Mouse (Mus musculus) E14TG2a.4 (cell line): ENCODE results near the gene Iba57.
"Not testable (repeated sequence)": the region's sequence is repeated elsewhere in the genome, so short reads cannot be mapped to it uniquely, and the experiment has no call there.

Experiments used
- H3K27me3 ChIP-seq: 2 replicates; pipeline ENCODE4 v1.6.1; 2014; ENCODE audit warnings: low read length, control low read depth; ENCODE audit not compliant: insufficient read depth
- H3K36me3 ChIP-seq: 2 replicates; pipeline ENCODE4 v1.6.1; 2014; ENCODE audit warnings: low read length, control low read depth; ENCODE audit not compliant: insufficient read depth
- H3K4me1 ChIP-seq: replicated peaks from 2 replicates; pipeline ENCODE4 v1.6.1; 2014; ENCODE audit warnings: low read depth, low read length, control low read depth
- H3K4me3 ChIP-seq: replicated peaks from 2 replicates; pipeline ENCODE4 v1.5.1; 2014; ENCODE audit warnings: mild to moderate bottlenecking, low read length
- H3K9me3 ChIP-seq: 2 replicates; pipeline ENCODE4 v1.6.1; 2014; ENCODE audit warnings: low read length, control low read depth
- CTCF ChIP-seq: conservative IDR thresholded peaks from 2 replicates; pipeline ENCODE4 v1.5.1; 2014; ENCODE audit warnings: low read length
- NANOG ChIP-seq: IDR thresholded peaks from 2 replicates; pipeline ENCODE4 v1.6.1; 2014; ENCODE audit warnings: borderline replicate concordance, low read length, mixed read lengths
- POU5F1 ChIP-seq: IDR thresholded peaks from 2 replicates; pipeline ENCODE4 v1.6.1; 2014; ENCODE audit warnings: low read length, borderline replicate concordance

Iba57 gene

GRCm38 (mm10) chr11:59163255-59164236 is at the start of gene Iba57:
TSS of gene Iba57 (minus strand) at chr11:59163739.
- no peak for TF ChIP-seq CTCF
- no peak for TF ChIP-seq POU5F1
- no peak for TF ChIP-seq NANOG
- H3K27me3 ChIP-seq, result no peaks in the 10 kb centered on the region
- H3K4me3 ChIP-seq, result peak within 1 kb of the TSS; percentile 87
- H3K36me3 ChIP-seq, result no peaks in the 10 kb centered on the region
- no peaks in the 10 kb centered on the region for H3K9me3 ChIP-seq
- peaks cover 44% of the 10 kb centered on the region for H3K4me1 ChIP-seq

- H3K4me1 ChIP-seq, result peaks cover 78% of the 10 kb centered on the region
- H3K4me3 ChIP-seq, result no peak overlapping the region
- H3K9me3 ChIP-seq, result no peaks in the 10 kb centered on the region
- H3K27me3 ChIP-seq, result no peaks in the 10 kb centered on the region
- no peak for TF ChIP-seq NANOG
- TF ChIP-seq POU5F1, result no peak
- no peak for TF ChIP-seq CTCF
- peaks cover 83% of the 10 kb centered on the region for H3K36me3 ChIP-seq
Observed at GRCm38 (mm10) chr11:59212892-59213494, 49.5 kb upstream of the Iba57 start.

GRCm38 (mm10) chr11:59212320-59212719 is 48.8 kb upstream of the Iba57 start:
- not testable (repeated sequence) for H3K4me3 ChIP-seq, H3K9me3 ChIP-seq, H3K27me3 ChIP-seq
- Histone ChIP-seq H3K4me1 (peaks cover 77% of the 10 kb centered on the region), H3K36me3 (peaks cover 78% of the 10 kb centered on the region)

GRCm38 (mm10) chr11:59211561-59211960 is 48.0 kb upstream of the Iba57 start:
- H3K4me3 ChIP-seq, H3K27me3 ChIP-seq, H3K9me3 ChIP-seq: not testable (repeated sequence)
- H3K4me1 ChIP-seq, result peaks cover 69% of the 10 kb centered on the region
- H3K36me3 ChIP-seq, result peaks cover 84% of the 10 kb centered on the region

GRCm38 (mm10) chr11:59210020-59210419 is 46.5 kb upstream of the Iba57 start:
- Histone ChIP-seq H3K4me3 (peak overlapping the region; percentile 94; the same call in 1 of the 2 replicates), H3K36me3 (peaks cover 84% of the 10 kb centered on the region), H3K27me3 (no peaks in the 10 kb centered on the region), H3K4me1 (peaks cover 55% of the 10 kb centered on the region), H3K9me3 (no peaks in the 10 kb centered on the region)
- no peak for TF ChIP-seq CTCF
- TF ChIP-seq POU5F1, result no peak
- no peak for TF ChIP-seq NANOG

GRCm38 (mm10) chr11:59209580-59209979 is 46.0 kb upstream of the Iba57 start:
- no peaks in the 10 kb centered on the region for H3K9me3 ChIP-seq
- no peaks in the 10 kb centered on the region for H3K27me3 ChIP-seq
- H3K4me1 ChIP-seq, result peaks cover 52% of the 10 kb centered on the region
- no peak for TF ChIP-seq POU5F1
- TF ChIP-seq NANOG, result no peak
- no peak for TF ChIP-seq CTCF
- H3K36me3 ChIP-seq, result peaks cover 84% of the 10 kb centered on the region
- H3K4me3 ChIP-seq, result peak overlapping the region; percentile 94

GRCm38 (mm10) chr11:59209003-59209441 is 45.5 kb upstream of the Iba57 start:
- TF ChIP-seq CTCF (peak; percentile 21; the same call in 1 of the 2 replicates), NANOG (no peak)
- Histone ChIP-seq H3K4me1 (peaks cover 52% of the 10 kb centered on the region), H3K4me3 (peak overlapping the region; percentile 94), H3K9me3 (no peaks in the 10 kb centered on the region), H3K27me3 (no peaks in the 10 kb centered on the region), H3K36me3 (peaks cover 84% of the 10 kb centered on the region)

GRCm38 (mm10) chr11:59208153-59208831 is 44.8 kb upstream of the Iba57 start, which contains the start of gene 2310033P09Rik:
TSS of gene 2310033P09Rik (plus strand) at chr11:59208321.
- Histone ChIP-seq H3K9me3 (no peaks in the 10 kb centered on the region), H3K36me3 (peaks cover 80% of the 10 kb centered on the region), H3K27me3 (no peaks in the 10 kb centered on the region), H3K4me3 (peak within 1 kb of the TSS; percentile 94), H3K4me1 (peaks cover 48% of the 10 kb centered on the region)
- TF ChIP-seq POU5F1 (no peak), CTCF (no peak), NANOG (no peak)
